Mouse (Mus musculus) heart, adult 2 months (tissue): ENCODE measurements around the gene Fndc10.

Source experiments
- CTCF ChIP-seq: fragments of 200-600 bp; IDR thresholded peaks from 2 replicates; pipeline ENCODE4 v1.8.1; 2022; ENCODE audit warnings: antibody characterized with exemption, mild to moderate bottlenecking, moderate library complexity
- EP300 ChIP-seq: fragments of 200-500 bp; IDR thresholded peaks from 2 replicates; pipeline ENCODE4 v1.6.1; 2011; ENCODE audit warnings: low read depth, low read length, control low read depth; ENCODE audit not compliant: insufficient read depth
- POLR2A ChIP-seq: fragments of 200-500 bp; IDR thresholded peaks from 2 replicates; pipeline ENCODE4 v1.6.1; 2011; ENCODE audit warnings: mild to moderate bottlenecking, low read depth, low read length, control low read depth; ENCODE audit not compliant: insufficient read depth

DNA sequence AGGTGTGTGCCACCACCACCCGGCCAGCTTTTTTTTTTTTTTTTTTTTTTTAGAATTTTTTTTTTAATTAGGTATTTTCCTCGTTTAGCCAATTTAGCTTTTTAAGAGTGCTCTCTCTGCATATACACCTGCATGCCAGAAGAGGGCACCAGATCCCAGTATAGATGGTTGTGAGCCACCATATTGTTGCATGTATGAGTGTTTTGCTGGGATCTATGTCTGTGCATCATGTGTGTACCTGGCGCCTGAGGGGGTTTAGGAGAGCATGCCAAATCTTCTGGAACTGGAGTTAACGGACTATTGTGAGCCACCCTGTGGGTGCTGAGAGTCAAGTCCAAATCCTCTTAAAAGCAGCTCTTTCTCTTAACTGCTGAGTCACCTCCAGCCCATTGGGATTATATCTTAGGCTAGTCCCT, 27.5 kb downstream of the Fndc10 start:
- TF ChIP-seq EP300: no peak
- no peak for TF ChIP-seq POLR2A
- TF ChIP-seq CTCF: peak; percentile 74
